Mouse (Mus musculus) heart, embryonic 13.5 days (tissue): ENCODE results near the gene Gm47969. TPM values are rescaled to one million over a fixed set of nuclear protein-coding genes. Genes with fewer than 3 reads are reported as not detected.
A peak's percentile ranks its signal among the peaks of the same experiment; 100 is the strongest.

Source experiments
- ATAC-seq: fragments of 200-750 bp; cut with Nextera tagmentation; 2 replicates; pipeline ENCODE4 v1.8.0; 2017; ENCODE audit warnings: moderate TSS enrichment; ENCODE audit not compliant: insufficient number of reproducible peaks, low FRiP score, low TSS enrichment; ENCODE audit errors: extremely low read depth
- H3K27ac ChIP-seq: fragments of 300-500 bp; sonication (generic); replicated peaks from 2 replicates; pipeline ENCODE4 v1.5.1; 2015; ENCODE audit warnings: moderate library complexity, mild to moderate bottlenecking, inconsistent platforms
- H3K27me3 ChIP-seq: fragments of 300-500 bp; sonication (generic); replicated peaks from 2 replicates; pipeline ENCODE4 v1.6.1; 2015; ENCODE audit warnings: mild to moderate bottlenecking, inconsistent platforms
- H3K36me3 ChIP-seq: fragments of 300-500 bp; sonication (generic); 2 replicates; pipeline ENCODE4 v1.6.1; 2015; ENCODE audit warnings: mild to moderate bottlenecking, inconsistent platforms
- H3K4me1 ChIP-seq: fragments of 300-500 bp; sonication (generic); 2 replicates; pipeline ENCODE4 v1.6.1; 2015; ENCODE audit warnings: inconsistent platforms
- H3K4me2 ChIP-seq: fragments of 300-500 bp; sonication (generic); 2 replicates; pipeline ENCODE4 v1.6.1; 2015; ENCODE audit warnings: inconsistent platforms, mild to moderate bottlenecking, moderate library complexity
- H3K4me3 ChIP-seq: fragments of 300-500 bp; sonication (generic); 2 replicates; pipeline ENCODE4 v1.5.1; 2015; ENCODE audit warnings: moderate library complexity, mild to moderate bottlenecking, inconsistent platforms
- H3K9ac ChIP-seq: fragments of 300-500 bp; sonication (generic); 2 replicates; pipeline ENCODE4 v1.6.1; 2015; ENCODE audit warnings: inconsistent platforms, mild to moderate bottlenecking, moderate library complexity
- H3K9me3 ChIP-seq: fragments of 300-500 bp; sonication (generic); 2 replicates; pipeline ENCODE4 v1.6.1; 2016; ENCODE audit warnings: inconsistent platforms
- WGBS: fragments of 180-500 bp; shearing (Covaris S2); methylation state at CpG from one replicate; pipeline ENCODE4 v1.1.7; 2015; ENCODE audit warnings: mixed read lengths; 5-methylcytosine and 5-hydroxymethylcytosine counted together
- polyA plus RNA-seq: library from polyadenylated mRNA; unstranded; fragments of >200 nt; fragmentation: Nextera tagmentation; extraction: Ambion mirVana; gene quantifications from 2 replicates; pipeline ENCODE4 v1.2.1, GENCODE M21; 2015

Gene Gm47969
- polyA plus RNA-seq, 1 experiment from 2014 or later = not detected

GRCm38 (mm10) chr1:83036892-83037667 is 7.7 kb upstream of the Gm47969 start:
- Histone ChIP-seq H3K9ac (no peak overlapping the region), H3K27ac (no peak overlapping the region), H3K4me3 (no peak overlapping the region), H3K27me3 (no peaks in the 10 kb centered on the region), H3K36me3 (no peaks in the 10 kb centered on the region), H3K9me3 (no peaks in the 10 kb centered on the region), H3K4me1 (peaks cover 8% of the 10 kb centered on the region; the same call in 1 of the 2 replicates), H3K4me2 (peak overlapping the region; percentile 72)
- ATAC-seq = no peak
- 72% methylated on average over 11 of the region's 11 CpGs for WGBS

GRCm38 (mm10) chr1:83038109-83038672 is 6.5 kb upstream of the Gm47969 start, which contains the start of gene Slc19a3:
Gene Slc19a3 (minus strand): TSS chr1:83038448.
- peak within 1 kb of the TSS; percentile 72 for H3K4me2 ChIP-seq
- H3K9me3 ChIP-seq = no peaks in the 10 kb centered on the region
- peak within 1 kb of the TSS; percentile 80 for H3K9ac ChIP-seq
- no peak for ATAC-seq
- peak within 1 kb of the TSS; percentile 21; the same call in 1 of the 2 replicates for H3K27ac ChIP-seq
- peak within 1 kb of the TSS; percentile 68 for H3K4me3 ChIP-seq
- under 1% methylated on average over 25 of the region's 25 CpGs for WGBS
- no peaks in the 10 kb centered on the region for H3K36me3 ChIP-seq
- H3K4me1 ChIP-seq = peaks cover 8% of the 10 kb centered on the region; the same call in 1 of the 2 replicates
- H3K27me3 ChIP-seq = no peaks in the 10 kb centered on the region

- Histone ChIP-seq H3K4me1 (peaks cover 8% of the 10 kb centered on the region; the same call in 1 of the 2 replicates), H3K27ac (no peak overlapping the region), H3K36me3 (no peaks in the 10 kb centered on the region), H3K4me3 (no peak overlapping the region), H3K4me2 (no peak overlapping the region), H3K9me3 (no peaks in the 10 kb centered on the region), H3K9ac (no peak overlapping the region), H3K27me3 (no peaks in the 10 kb centered on the region)
- ATAC-seq = no peak
- 81% methylated on average over 4 of the region's 4 CpGs for WGBS
These were observed 5.7 kb upstream of the Gm47969 start for GRCm38 (mm10) chr1:83039080-83039479.

- WGBS = 78% methylated on average over 2 of the region's 2 CpGs
- no peak for ATAC-seq
These were observed 2.4 kb upstream of the Gm47969 start, which contains the start of gene Krtap28-10 for GRCm38 (mm10) chr1:83042380-83042779. Gene Krtap28-10 (minus strand): TSS chr1:83042480.

GRCm38 (mm10) chr1:83058481-83058880 is 13.7 kb downstream of the Gm47969 start:
- Histone ChIP-seq H3K36me3 (no peaks in the 10 kb centered on the region), H3K27ac (no peak overlapping the region), H3K4me3 (no peak overlapping the region), H3K27me3 (no peaks in the 10 kb centered on the region), H3K4me1 (peaks cover 18% of the 10 kb centered on the region), H3K9me3 (no peaks in the 10 kb centered on the region), H3K4me2 (no peak overlapping the region), H3K9ac (no peak overlapping the region)
- 67% methylated on average over 1 of the region's 1 CpGs for WGBS
- ATAC-seq = no peak

More at GRCm38 (mm10) chr1:83042380-83042779, 2.4 kb upstream of the Gm47969 start, which contains the start of gene Krtap28-10:
- H3K4me2 ChIP-seq = no peak within 1 kb of the TSS
- no peaks in the 10 kb centered on the region for H3K9me3 ChIP-seq
- H3K9ac ChIP-seq = no peak within 1 kb of the TSS
- no peaks in the 10 kb centered on the region for H3K36me3 ChIP-seq
- peaks cover 8% of the 10 kb centered on the region; the same call in 1 of the 2 replicates for H3K4me1 ChIP-seq
- H3K27ac ChIP-seq = no peak within 1 kb of the TSS
- peaks cover 5% of the 10 kb centered on the region; the same call in 1 of the 2 replicates for H3K27me3 ChIP-seq
- H3K4me3 ChIP-seq = no peak within 1 kb of the TSS

GRCm38 (mm10) chr1:83059278-83059677 is 14.5 kb downstream of the Gm47969 start, which contains the start of gene A030005K14Rik:
Gene A030005K14Rik (minus strand): TSS chr1:83059378.
- no peak for ATAC-seq
- peaks cover 18% of the 10 kb centered on the region for H3K4me1 ChIP-seq
- H3K36me3 ChIP-seq = no peaks in the 10 kb centered on the region
- no peak within 1 kb of the TSS for H3K9ac ChIP-seq
- H3K4me2 ChIP-seq = no peak within 1 kb of the TSS
- no peak within 1 kb of the TSS for H3K4me3 ChIP-seq
- no peak within 1 kb of the TSS; the same call in 1 of the 2 replicates for H3K27ac ChIP-seq
- no peaks in the 10 kb centered on the region for H3K9me3 ChIP-seq
- WGBS = 66% methylated on average over 9 of the region's 9 CpGs
- H3K27me3 ChIP-seq = no peaks in the 10 kb centered on the region

GRCm38 (mm10) chr1:83060643-83061042 is 15.9 kb downstream of the Gm47969 start, which contains the start of gene Krtap28-13:
Gene Krtap28-13 (plus strand): TSS chr1:83060930.
- no peak for ATAC-seq
- no peak within 1 kb of the TSS for H3K4me2 ChIP-seq
- no peaks in the 10 kb centered on the region for H3K27me3 ChIP-seq
- H3K4me1 ChIP-seq = peaks cover 18% of the 10 kb centered on the region
- H3K36me3 ChIP-seq = no peaks in the 10 kb centered on the region
- no peak within 1 kb of the TSS for H3K9ac ChIP-seq
- H3K4me3 ChIP-seq = no peak within 1 kb of the TSS
- no peaks in the 10 kb centered on the region for H3K9me3 ChIP-seq
- WGBS = 73% methylated on average over 4 of the region's 4 CpGs
- no peak within 1 kb of the TSS; the same call in 1 of the 2 replicates for H3K27ac ChIP-seq

GRCm38 (mm10) chr1:83064851-83065250 is 20.1 kb downstream of the Gm47969 start:
- Histone ChIP-seq H3K4me3 (no peak overlapping the region), H3K27me3 (no peaks in the 10 kb centered on the region), H3K27ac (no peak overlapping the region), H3K4me2 (no peak overlapping the region), H3K9ac (no peak overlapping the region), H3K9me3 (no peaks in the 10 kb centered on the region), H3K36me3 (no peaks in the 10 kb centered on the region), H3K4me1 (peaks cover 10% of the 10 kb centered on the region)
- ATAC-seq = no peak
- 22% methylated on average over 3 of the region's 3 CpGs for WGBS

GRCm38 (mm10) chr1:83066577-83066976 is 21.8 kb downstream of the Gm47969 start:
- Histone ChIP-seq H3K4me2 (no peak overlapping the region), H3K4me3 (no peak overlapping the region), H3K9me3 (no peaks in the 10 kb centered on the region), H3K36me3 (no peaks in the 10 kb centered on the region), H3K9ac (no peak overlapping the region), H3K4me1 (no peaks in the 10 kb centered on the region), H3K27ac (no peak overlapping the region), H3K27me3 (no peaks in the 10 kb centered on the region)
- WGBS = 89% methylated on average over 4 of the region's 4 CpGs
- no peak for ATAC-seq

- no peak for ATAC-seq
- H3K27ac ChIP-seq = no peak overlapping the region
- no peaks in the 10 kb centered on the region for H3K9me3 ChIP-seq
- H3K36me3 ChIP-seq = no peaks in the 10 kb centered on the region
- H3K4me2 ChIP-seq = no peak overlapping the region
- H3K4me1 ChIP-seq = no peaks in the 10 kb centered on the region
- H3K27me3 ChIP-seq = no peaks in the 10 kb centered on the region
- H3K9ac ChIP-seq = no peak overlapping the region
- WGBS = 78% methylated on average over 10 of the region's 10 CpGs
- H3K4me3 ChIP-seq = no peak overlapping the region
These were observed 22.5 kb downstream of the Gm47969 start for GRCm38 (mm10) chr1:83067205-83067604.

GRCm38 (mm10) chr1:83075526-83076189 is 30.9 kb downstream of the Gm47969 start:
- 0 out of 2 replicates have a peak overlapping the region, but pooled peaks have one; percentile 45 for H3K9ac ChIP-seq
- WGBS = 39% methylated on average over 15 of the region's 15 CpGs

More at GRCm38 (mm10) chr1:83075526-83076189, 30.9 kb downstream of the Gm47969 start:
- no peak overlapping the region for H3K27ac ChIP-seq
- H3K27me3 ChIP-seq = no peaks in the 10 kb centered on the region
- H3K4me1 ChIP-seq = 0 out of 2 replicates have a peak, but pooled peaks cover 3% of the 10 kb centered on the region
- peak overlapping the region; percentile 62 for H3K4me2 ChIP-seq
- no peak for ATAC-seq
- peak overlapping the region; percentile 42 for H3K4me3 ChIP-seq
- H3K9me3 ChIP-seq = no peaks in the 10 kb centered on the region
- no peaks in the 10 kb centered on the region for H3K36me3 ChIP-seq
